Mouse (Mus musculus): ENCODE results near the gene Sh2d1b1. TPM values are rescaled to one million over a fixed set of nuclear protein-coding genes. Genes with fewer than 3 reads are reported as not detected.

Sh2d1b1 gene
- not detected for polyA plus RNA-seq (2014; fragmentation: Illumina TruSeq; extraction: RNeasy Lipid Tissue Mini Kit (QIAGEN cat#74804); ENCODE audit: low read depth, low replicate concordance)

DNA sequence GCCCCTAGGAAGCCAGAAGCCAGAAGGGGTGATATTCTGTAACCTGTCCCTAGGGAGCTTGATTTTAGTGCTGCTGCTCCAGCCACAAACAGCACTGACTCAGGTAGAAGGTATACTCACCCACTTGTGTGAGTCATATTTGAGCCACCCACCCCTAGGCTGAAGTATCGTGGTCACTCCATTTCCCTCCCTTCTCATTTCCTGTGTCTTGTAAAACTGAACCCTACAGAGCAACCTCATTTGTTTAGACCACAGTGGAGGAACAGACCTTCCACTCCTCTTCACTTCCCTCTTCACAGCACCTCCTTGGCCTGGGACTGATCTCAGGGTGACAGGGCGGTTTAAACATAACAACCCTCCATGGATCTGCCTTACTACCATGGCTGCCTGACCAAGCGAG, at the start of gene Sh2d1b1:
Gene Sh2d1b1, plus strand, starts transcription at position 305 of the 400 bp plus-strand sequence.

GRCm38 (mm10) chr1:170232688-170233087, 44.4 kb upstream of the Sh2d1b1 start, which contains the start of gene Sh2d1b2:
Gene Sh2d1b2 (plus strand): TSS chr1:170232749.

DNA sequence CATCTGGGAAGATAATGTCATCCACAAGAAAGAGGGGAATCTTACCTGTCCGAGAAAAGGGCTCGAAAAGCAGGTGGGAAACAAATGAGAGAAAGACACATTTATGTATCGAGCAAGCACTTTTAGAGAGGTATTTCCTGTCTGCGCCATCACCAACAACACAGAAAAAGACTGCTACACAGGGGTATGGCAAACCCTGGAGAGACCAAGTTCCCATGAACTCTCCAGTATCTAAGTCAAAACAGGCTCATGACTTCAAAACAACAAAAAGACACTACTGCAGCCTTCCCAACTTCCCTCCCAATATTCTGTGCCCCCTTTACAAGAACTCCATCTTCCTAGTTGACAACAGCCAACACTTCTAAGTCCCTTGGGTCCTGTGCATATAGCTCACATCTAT, 29.1 kb downstream of the Sh2d1b1 start, which contains the start of gene Gm7694:
Gene Gm7694, minus strand, starts transcription at position 101 of the 400 bp plus-strand sequence.

DNA sequence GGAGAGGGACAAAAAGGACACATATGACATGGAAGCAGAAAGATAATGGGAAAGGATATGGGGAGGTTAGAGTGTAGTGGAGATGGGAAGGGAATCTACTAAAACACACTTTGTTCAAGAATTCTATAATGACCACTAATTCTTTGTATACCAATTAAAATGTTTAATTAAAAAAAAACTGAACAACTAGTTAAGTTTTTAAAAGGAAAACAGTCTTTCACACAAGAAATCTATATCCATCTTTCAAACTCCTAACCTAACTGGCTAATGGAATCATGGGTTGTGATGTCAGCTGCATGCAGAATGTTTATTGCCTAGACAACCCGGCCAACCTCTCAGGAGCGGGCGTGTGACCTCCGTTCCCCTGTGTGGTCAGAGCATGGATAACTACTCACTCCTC, 31.4 kb downstream of the Sh2d1b1 start, which contains the start of gene Spata46:
Gene Spata46, plus strand, starts transcription at position 301 of the 400 bp plus-strand sequence.

Other genes with a start within 250 kb of the Sh2d1b1 start
- 13.5 TPM for gene Ddr2, start 166.6 kb upstream of the Sh2d1b1 start, polyA plus RNA-seq (2014; fragmentation: Illumina TruSeq; extraction: RNeasy Lipid Tissue Mini Kit (QIAGEN cat#74804); ENCODE audit: low read depth, low replicate concordance)
- gene Uap1, start 102.4 kb upstream of the Sh2d1b1 start, polyA plus RNA-seq (2014; fragmentation: Illumina TruSeq; extraction: RNeasy Lipid Tissue Mini Kit (QIAGEN cat#74804); ENCODE audit: low read depth, low replicate concordance), result 43.2 TPM
- gene Uhmk1, start 61.9 kb upstream of the Sh2d1b1 start, polyA plus RNA-seq (2014; fragmentation: Illumina TruSeq; extraction: RNeasy Lipid Tissue Mini Kit (QIAGEN cat#74804); ENCODE audit: low read depth, low replicate concordance), result 15.3 TPM
- not detected for gene Sh2d1b2, start 44.6 kb upstream of the Sh2d1b1 start, polyA plus RNA-seq (2014; fragmentation: Illumina TruSeq; extraction: RNeasy Lipid Tissue Mini Kit (QIAGEN cat#74804); ENCODE audit: low read depth, low replicate concordance)
- gene Gm7694, start 29.0 kb downstream of the Sh2d1b1 start, polyA plus RNA-seq (2014; fragmentation: Illumina TruSeq; extraction: RNeasy Lipid Tissue Mini Kit (QIAGEN cat#74804); ENCODE audit: low read depth, low replicate concordance), result 7.0 TPM
- gene Spata46, start 31.5 kb downstream of the Sh2d1b1 start, polyA plus RNA-seq (2014; fragmentation: Illumina TruSeq; extraction: RNeasy Lipid Tissue Mini Kit (QIAGEN cat#74804); ENCODE audit: low read depth, low replicate concordance), result not detected

All from heart, adult 10 weeks (tissue).